Mouse (Mus musculus): ENCODE measurements around the gene Polr3h. TPM values are rescaled to one million over a fixed set of nuclear protein-coding genes. Genes with fewer than 3 reads are reported as not detected.

The Polr3h gene
- polyA plus RNA-seq, 1 experiment from 2014 or later = 157 TPM

DNA sequence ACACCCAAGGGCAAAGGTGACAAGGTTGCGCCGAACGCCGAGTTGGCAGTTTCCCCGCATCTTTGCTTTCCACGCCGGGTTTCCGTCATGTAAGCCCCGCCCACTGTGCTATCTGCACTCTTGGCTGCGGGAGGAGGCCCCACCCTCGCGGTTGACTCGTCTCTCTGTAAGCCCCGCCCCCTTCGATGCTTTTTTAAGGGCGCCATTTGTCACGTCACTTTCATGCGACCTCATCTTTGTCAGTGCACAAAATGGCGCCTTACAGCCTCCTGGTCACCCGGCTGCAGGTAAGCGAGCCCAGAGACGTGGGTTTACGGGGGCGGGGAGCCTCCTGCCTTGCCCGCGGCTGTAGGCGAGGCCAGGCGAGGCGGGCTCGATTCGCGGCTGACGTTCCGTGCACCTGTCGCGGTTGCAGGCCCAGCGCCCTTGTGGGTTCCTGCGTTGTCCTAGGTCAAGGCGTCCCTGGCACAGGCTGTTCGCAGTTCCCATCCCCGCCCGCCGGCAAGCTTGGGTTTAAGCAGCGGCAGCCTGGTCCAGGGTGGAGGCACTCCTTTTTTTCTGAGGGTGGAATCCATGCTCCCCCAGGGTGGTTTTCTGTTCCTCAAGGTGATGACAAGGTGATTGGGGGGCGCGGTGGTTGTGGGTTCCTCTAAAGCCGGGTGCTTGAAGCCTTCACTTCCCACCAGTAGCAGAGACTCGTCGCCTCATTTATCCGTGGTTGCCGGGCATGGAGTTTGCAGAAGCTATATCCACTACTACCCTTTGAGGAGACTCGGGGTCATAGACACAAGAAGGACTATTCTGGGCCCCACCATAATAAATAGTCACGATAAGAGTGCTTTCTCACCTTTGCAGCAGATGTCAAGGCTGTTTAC, 53.5 kb downstream of the Polr3h start, which contains the start of gene Aco2:
Gene Aco2 (plus strand): TSS at position 48 of the 875 bp plus-strand sequence.
- peaks cover 25% of the 10 kb centered on the region for H3K36me3 ChIP-seq (ENCODE audit: control insufficient read depth, insufficient read depth)
- peak within 1 kb of the TSS; percentile 99 for H3K9ac ChIP-seq (ENCODE audit: low read length)
- H3K27me3 ChIP-seq (ENCODE audit: control insufficient read depth, insufficient read depth, low read length) = no peaks in the 10 kb centered on the region
- H3K9me3 ChIP-seq (replicated peaks; ENCODE audit: control insufficient read depth, low read length) = no peaks in the 10 kb centered on the region
- ATAC-seq (replicated peaks; ENCODE audit: extremely low read depth, insufficient read depth, low FRiP score) = peak; percentile 90
- peak within 1 kb of the TSS; percentile 99 for H3K4me3 ChIP-seq (ENCODE audit: low read length)
- peak within 1 kb of the TSS; percentile 99 for H3K27ac ChIP-seq (ENCODE audit: low read length)
- WGBS = under 1% methylated on average over 53 of the region's 53 CpGs
- H3K4me1 ChIP-seq (ENCODE audit: control insufficient read depth, insufficient read depth, low read length) = peaks cover 22% of the 10 kb centered on the region
- H3K4me2 ChIP-seq (ENCODE audit: low read depth, low read length) = peak within 1 kb of the TSS; percentile 96

DNA sequence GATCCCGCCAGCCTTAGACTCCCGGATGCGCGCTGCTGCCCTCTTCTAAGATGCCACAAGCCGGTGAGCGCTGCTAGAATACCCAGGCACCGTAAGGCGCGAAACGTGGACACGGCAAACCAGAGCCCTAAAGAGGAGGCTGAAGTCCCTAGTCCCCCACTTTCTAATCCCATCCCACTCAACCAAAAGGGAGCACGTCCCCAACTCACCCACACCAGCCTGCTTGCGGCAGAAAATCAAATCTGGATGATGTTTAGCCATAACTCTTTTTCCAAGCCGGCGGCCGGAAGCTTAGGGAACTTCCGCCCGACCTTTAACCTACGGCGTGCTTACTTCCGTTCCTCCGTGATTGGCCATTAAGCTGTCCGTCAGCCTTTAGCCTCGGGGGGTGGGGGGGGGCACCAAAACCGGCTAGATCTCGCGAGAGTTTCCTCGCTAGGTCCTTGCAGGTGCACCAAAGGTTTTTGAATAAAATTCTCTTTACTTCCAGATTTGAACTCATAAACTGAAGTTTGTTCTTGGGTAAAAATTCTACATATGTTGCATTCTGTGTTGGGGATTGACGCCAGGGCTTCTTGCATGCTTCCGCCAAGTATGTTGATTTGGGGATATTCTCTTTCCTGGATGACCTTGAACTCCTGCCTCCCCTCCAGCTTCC, 54.3 kb downstream of the Polr3h start, which contains the start of gene Phf5a:
Gene Phf5a (minus strand): TSS at position 308 of the 658 bp plus-strand sequence.
- under 1% methylated on average over 30 of the region's 30 CpGs for WGBS
- Histone ChIP-seq H3K9me3 (replicated peaks; ENCODE audit: control insufficient read depth, low read length) (no peaks in the 10 kb centered on the region), H3K27me3 (ENCODE audit: control insufficient read depth, insufficient read depth, low read length) (no peaks in the 10 kb centered on the region), H3K27ac (ENCODE audit: low read length) (peak within 1 kb of the TSS; percentile 99), H3K4me2 (ENCODE audit: low read depth, low read length) (peak within 1 kb of the TSS; percentile 96), H3K4me1 (ENCODE audit: control insufficient read depth, insufficient read depth, low read length) (peaks cover 22% of the 10 kb centered on the region), H3K4me3 (ENCODE audit: low read length) (peak within 1 kb of the TSS; percentile 99), H3K9ac (ENCODE audit: low read length) (peak within 1 kb of the TSS; percentile 99), H3K36me3 (ENCODE audit: control insufficient read depth, insufficient read depth) (peaks cover 32% of the 10 kb centered on the region)
- peak; percentile 89 for ATAC-seq (replicated peaks; ENCODE audit: extremely low read depth, insufficient read depth, low FRiP score)

DNA sequence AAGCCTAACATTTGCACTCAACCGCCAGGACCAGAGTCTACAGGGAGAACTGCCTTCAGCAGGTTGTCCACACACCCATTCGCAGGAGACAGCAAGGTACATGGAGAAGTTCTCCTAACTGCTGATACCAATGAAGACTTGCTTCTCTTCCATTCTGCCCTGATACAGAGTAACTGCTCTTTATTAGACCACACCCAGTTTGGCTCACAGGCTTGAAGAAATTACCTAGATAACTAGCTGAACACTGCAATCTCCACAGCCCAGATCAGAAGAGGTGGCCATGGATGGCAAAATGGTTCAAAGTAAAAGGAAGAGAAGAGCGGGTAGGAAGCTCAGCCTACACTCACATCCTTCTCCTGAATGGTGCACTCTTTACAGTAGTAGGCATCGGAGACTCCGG, 56.1 kb downstream of the Polr3h start:
- peaks cover 17% of the 10 kb centered on the region for H3K4me1 ChIP-seq (ENCODE audit: control insufficient read depth, insufficient read depth, low read length)
- H3K9me3 ChIP-seq (replicated peaks; ENCODE audit: control insufficient read depth, low read length) = no peaks in the 10 kb centered on the region
- H3K4me2 ChIP-seq (ENCODE audit: low read depth, low read length) = no peak overlapping the region
- no peak for ATAC-seq (replicated peaks; ENCODE audit: extremely low read depth, insufficient read depth, low FRiP score)
- no peaks in the 10 kb centered on the region for H3K27me3 ChIP-seq (ENCODE audit: control insufficient read depth, insufficient read depth, low read length)
- H3K4me3 ChIP-seq (ENCODE audit: low read length) = no peak overlapping the region
- no peak overlapping the region for H3K27ac ChIP-seq (ENCODE audit: low read length)
- WGBS = 95% methylated on average over 5 of the region's 5 CpGs
- H3K36me3 ChIP-seq (ENCODE audit: control insufficient read depth, insufficient read depth) = peaks cover 40% of the 10 kb centered on the region
- H3K9ac ChIP-seq (ENCODE audit: low read length) = no peak overlapping the region

DNA sequence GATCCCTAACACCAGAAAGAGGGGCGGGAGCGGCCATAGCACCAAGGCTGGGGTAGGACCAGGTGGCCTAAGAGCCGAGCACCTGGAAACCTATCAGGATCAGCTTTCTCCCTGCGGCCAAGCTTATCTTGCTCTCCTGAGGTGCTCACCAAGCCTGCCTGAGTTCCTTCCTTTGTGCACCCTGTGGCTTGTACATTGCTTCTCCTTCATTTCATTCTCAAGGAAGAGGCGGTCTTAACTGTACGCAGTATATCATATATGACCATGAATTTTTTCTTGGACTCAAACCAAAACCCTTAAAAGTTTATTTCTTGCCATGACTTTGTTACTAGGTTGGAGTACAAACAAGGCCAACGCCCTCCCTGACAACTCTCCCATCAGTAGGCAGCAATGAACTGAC, 61.8 kb downstream of the Polr3h start:
- Histone ChIP-seq H3K27ac (ENCODE audit: low read length) (no peak overlapping the region), H3K9ac (ENCODE audit: low read length) (no peak overlapping the region), H3K4me2 (ENCODE audit: low read depth, low read length) (no peak overlapping the region), H3K27me3 (ENCODE audit: control insufficient read depth, insufficient read depth, low read length) (no peaks in the 10 kb centered on the region), H3K4me3 (ENCODE audit: low read length) (no peak overlapping the region), H3K36me3 (ENCODE audit: control insufficient read depth, insufficient read depth) (peaks cover 41% of the 10 kb centered on the region), H3K4me1 (ENCODE audit: control insufficient read depth, insufficient read depth, low read length) (peaks cover 7% of the 10 kb centered on the region), H3K9me3 (replicated peaks; ENCODE audit: control insufficient read depth, low read length) (no peaks in the 10 kb centered on the region)
- no peak for ATAC-seq (replicated peaks; ENCODE audit: extremely low read depth, insufficient read depth, low FRiP score)
- WGBS = 87% methylated on average over 7 of the region's 7 CpGs

DNA sequence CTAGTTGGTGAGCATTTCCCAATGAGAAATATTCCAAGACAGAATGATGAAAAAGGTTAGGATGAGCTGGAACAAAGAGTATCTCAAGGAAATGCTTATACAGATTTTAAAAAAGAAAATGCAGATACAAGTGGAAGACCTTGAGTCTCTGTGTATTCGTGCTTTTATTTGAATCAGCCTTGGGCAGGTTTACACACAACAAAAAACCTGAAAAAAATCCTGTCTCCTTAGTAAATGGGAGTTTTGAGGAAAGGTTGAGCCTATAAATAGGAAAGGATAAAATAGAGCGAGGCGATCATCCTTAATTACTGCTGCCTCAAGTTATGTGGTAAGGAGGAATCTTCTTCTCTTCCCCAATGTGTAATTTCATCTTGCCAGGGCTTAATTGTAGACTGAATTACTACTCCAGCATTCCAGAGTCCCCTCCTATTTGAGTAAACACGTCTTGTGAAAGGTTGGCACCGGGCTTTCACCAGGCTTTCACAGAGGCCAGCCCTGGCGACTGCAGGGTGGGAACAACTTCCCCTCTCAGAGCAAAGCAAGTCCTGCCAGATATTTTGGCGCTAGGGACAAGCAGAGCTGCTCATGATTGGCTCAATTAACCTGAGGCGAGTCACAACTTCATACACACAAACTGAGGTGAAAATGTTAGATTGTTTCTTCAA, 65.4 kb downstream of the Polr3h start:
- no peak for ATAC-seq (replicated peaks; ENCODE audit: extremely low read depth, insufficient read depth, low FRiP score)

DNA sequence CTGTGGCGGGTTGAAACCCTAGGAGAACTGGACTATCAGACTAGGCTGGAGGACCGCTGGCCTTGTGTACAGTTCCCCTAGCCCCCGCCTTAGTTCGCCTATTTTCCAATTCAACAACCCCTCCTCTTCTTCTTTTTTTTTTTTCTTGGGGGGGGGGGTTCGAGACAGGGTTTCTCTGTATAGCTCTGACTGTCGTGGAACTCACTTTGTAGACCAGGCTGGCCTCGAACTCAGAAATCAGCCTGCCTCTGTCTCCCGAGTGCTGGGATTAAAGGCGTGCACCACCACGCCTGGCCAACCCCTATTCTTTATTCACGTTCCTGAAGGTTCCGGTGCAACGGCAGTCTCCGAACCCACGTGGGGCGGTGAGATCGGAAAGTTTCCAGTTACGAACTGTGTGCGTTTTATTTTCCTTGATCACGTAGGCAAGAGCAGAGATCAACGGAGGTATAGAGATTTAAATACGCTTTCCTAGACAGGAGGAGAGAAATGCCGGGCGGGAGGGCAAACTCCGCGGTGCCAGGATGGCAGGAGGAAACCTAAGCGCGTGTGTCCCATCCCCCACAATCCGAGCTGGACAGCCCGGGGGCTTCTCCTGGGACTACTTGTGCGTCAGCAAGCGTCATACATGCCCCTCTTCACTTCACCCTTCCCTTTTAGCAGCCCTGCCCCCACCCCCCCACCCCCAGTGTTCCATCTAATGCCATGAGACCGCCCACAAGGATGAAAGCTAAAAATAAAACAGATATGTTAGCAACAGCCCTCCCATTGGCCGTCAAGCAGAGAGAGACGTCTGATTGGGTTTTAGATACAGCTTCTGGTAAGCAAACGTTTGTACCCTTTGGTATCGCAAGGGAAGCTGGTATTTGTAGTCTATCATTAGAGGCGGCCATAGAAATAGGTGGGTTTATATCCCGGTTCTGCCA, 66.4 kb downstream of the Polr3h start:
- H3K36me3 ChIP-seq (ENCODE audit: control insufficient read depth, insufficient read depth) = peaks cover 8% of the 10 kb centered on the region; the same call in 1 of the 2 replicates
- ATAC-seq (replicated peaks; ENCODE audit: extremely low read depth, insufficient read depth, low FRiP score) = peak; percentile 83
- peak overlapping the region; percentile 98 for H3K9ac ChIP-seq (ENCODE audit: low read length)
- peak overlapping the region; percentile 89 for H3K4me2 ChIP-seq (ENCODE audit: low read depth, low read length)
- H3K27me3 ChIP-seq (ENCODE audit: control insufficient read depth, insufficient read depth, low read length) = no peaks in the 10 kb centered on the region
- peak overlapping the region; percentile 96 for H3K4me3 ChIP-seq (ENCODE audit: low read length)
- peaks cover 12% of the 10 kb centered on the region for H3K4me1 ChIP-seq (ENCODE audit: control insufficient read depth, insufficient read depth, low read length)
- WGBS = under 1% methylated on average over 39 of the region's 39 CpGs
- no peaks in the 10 kb centered on the region for H3K9me3 ChIP-seq (replicated peaks; ENCODE audit: control insufficient read depth, low read length)
- peak overlapping the region; percentile 99 for H3K27ac ChIP-seq (ENCODE audit: low read length)

More for the DNA sequence above, 65.4 kb downstream of the Polr3h start:
- Histone ChIP-seq H3K4me2 (ENCODE audit: low read depth, low read length) (peak overlapping the region; percentile 89), H3K4me1 (ENCODE audit: control insufficient read depth, insufficient read depth, low read length) (peaks cover 7% of the 10 kb centered on the region), H3K9ac (ENCODE audit: low read length) (peak overlapping the region; percentile 50), H3K4me3 (ENCODE audit: low read length) (no peak overlapping the region; the same call in 1 of the 2 replicates), H3K36me3 (ENCODE audit: control insufficient read depth, insufficient read depth) (peaks cover 9% of the 10 kb centered on the region; the same call in 1 of the 2 replicates), H3K27ac (ENCODE audit: low read length) (peak overlapping the region; percentile 76), H3K9me3 (replicated peaks; ENCODE audit: control insufficient read depth, low read length) (no peaks in the 10 kb centered on the region), H3K27me3 (ENCODE audit: control insufficient read depth, insufficient read depth, low read length) (no peaks in the 10 kb centered on the region)
- 40% methylated on average over 8 of the region's 8 CpGs for WGBS

DNA sequence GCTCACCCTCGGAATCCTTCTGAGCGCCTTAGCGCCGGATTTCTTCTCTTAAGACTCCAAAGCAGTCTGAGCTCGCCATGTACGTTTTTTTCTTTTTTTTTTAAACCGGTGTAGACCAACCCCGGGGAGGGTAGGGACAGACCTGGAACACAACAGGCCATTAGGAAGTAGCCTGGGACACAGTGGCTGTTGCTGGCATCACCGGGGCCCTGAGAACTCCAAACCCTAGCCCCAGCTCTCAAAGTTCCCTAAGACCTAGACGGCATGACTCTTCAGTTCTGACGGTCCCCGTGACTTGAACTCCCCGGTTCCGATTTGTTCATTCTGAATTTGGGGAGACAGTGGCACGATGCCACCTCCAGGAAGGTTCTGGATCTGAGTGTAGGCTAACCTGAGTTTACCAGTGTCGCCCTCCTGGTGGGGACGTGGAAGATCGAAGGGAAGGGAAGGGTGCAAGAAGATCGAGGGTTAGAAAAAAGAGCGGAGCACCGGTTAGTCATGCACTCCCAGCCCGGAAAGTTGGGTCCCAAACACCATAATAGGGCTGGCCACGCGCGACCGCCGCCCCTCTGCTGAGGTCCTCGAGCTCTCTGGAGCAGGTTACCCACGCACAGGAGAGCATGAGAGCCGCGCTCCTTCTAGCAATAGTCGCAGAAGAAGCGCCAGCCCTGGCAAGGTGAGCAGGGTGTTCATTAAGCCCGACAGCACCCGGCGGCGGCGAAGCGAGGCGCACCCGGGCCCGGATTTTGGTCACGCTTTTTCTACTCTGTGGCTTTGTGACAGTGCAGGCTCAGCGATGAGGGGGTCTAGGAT, 67.3 kb downstream of the Polr3h start, which contains the start of gene Tob2:
Gene Tob2 (minus strand): TSS at position 280 of the 813 bp plus-strand sequence.
- Histone ChIP-seq H3K9me3 (replicated peaks; ENCODE audit: control insufficient read depth, low read length) (no peaks in the 10 kb centered on the region), H3K36me3 (ENCODE audit: control insufficient read depth, insufficient read depth) (no peaks in the 10 kb centered on the region), H3K4me3 (ENCODE audit: low read length) (peak within 1 kb of the TSS; percentile 96), H3K27ac (ENCODE audit: low read length) (peak within 1 kb of the TSS; percentile 99), H3K4me2 (ENCODE audit: low read depth, low read length) (peak within 1 kb of the TSS; percentile 89), H3K4me1 (ENCODE audit: control insufficient read depth, insufficient read depth, low read length) (peaks cover 13% of the 10 kb centered on the region), H3K9ac (ENCODE audit: low read length) (peak within 1 kb of the TSS; percentile 98), H3K27me3 (ENCODE audit: control insufficient read depth, insufficient read depth, low read length) (no peaks in the 10 kb centered on the region)
- ATAC-seq (replicated peaks; ENCODE audit: extremely low read depth, insufficient read depth, low FRiP score) = peak; percentile 2; the same call in 1 of the 2 replicates
- under 1% methylated on average over 44 of the region's 44 CpGs for WGBS

All from heart, embryonic 16.5 days (tissue).